Mouse (Mus musculus): ENCODE data around the gene Sobp.

DNA sequence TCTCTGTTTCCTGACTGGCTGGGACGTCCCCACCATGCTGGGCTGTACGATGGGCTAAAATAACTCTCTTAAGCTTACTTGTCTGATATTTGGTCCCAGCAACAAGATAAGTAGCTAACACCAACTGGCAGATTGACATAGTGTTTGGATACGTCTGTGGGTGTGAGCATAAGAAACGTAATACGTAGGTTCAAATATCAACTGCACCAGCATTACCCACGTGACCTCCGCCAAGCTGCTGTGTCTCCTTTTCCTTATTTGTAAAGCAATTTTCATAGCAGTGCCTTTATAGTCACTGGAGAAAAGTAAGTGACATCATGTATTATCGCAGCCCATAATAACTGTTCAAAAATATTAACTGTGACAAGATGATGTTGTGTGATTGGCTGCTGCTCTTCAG, 21.7 kb downstream of the Sobp start:
- TF ChIP-seq CTCF (IDR thresholded peaks at IDR 0.05; ENCODE audit: low read depth) (no peak), EP300 (IDR thresholded peaks at IDR 0.05; ENCODE audit: low read depth) (no peak)

Data from liver, embryonic 14.5 days (tissue).